Mouse (Mus musculus): Measurements from ENCODE around the gene C1qtnf2. TPM values are rescaled to one million over a fixed set of nuclear protein-coding genes. Genes with fewer than 3 reads are reported as not detected.

The C1qtnf2 gene
- polyA plus RNA-seq, 1 experiment: not detected

GRCm38 (mm10) chr11:43433254-43434023 is 40.6 kb upstream of the C1qtnf2 start, which contains the start of gene Slu7:
TSS of gene Slu7 (plus strand) at chr11:43433744.
- Histone ChIP-seq H3K27me3 (ENCODE audit: control insufficient read depth, insufficient read depth, low read length, poor library complexity, severe bottlenecking) (no peaks in the 10 kb centered on the region), H3K4me3 (ENCODE audit: low read depth, low read length) (peak within 1 kb of the TSS; percentile 90), H3K36me3 (ENCODE audit: control insufficient read depth, insufficient read depth, low read length, poor library complexity, severe bottlenecking) (peaks cover 10% of the 10 kb centered on the region), H3K27ac (ENCODE audit: insufficient read depth, low read length) (no peak within 1 kb of the TSS), H3K9me3 (replicated peaks; ENCODE audit: control insufficient read depth, insufficient read depth, low read length, poor library complexity, severe bottlenecking) (no peaks in the 10 kb centered on the region), H3K9ac (ENCODE audit: low read depth, poor library complexity, severe bottlenecking) (peak within 1 kb of the TSS; percentile 81), H3K4me1 (ENCODE audit: control insufficient read depth, insufficient read depth, low read length) (no peaks in the 10 kb centered on the region)
- TF ChIP-seq CTCF (IDR thresholded peaks at IDR 0.05; ENCODE audit: low read depth, low read length) (no peak), POLR2A (IDR thresholded peaks at IDR 0.05; ENCODE audit: insufficient read depth, low read length) (no peak), EP300 (IDR thresholded peaks at IDR 0.05; ENCODE audit: insufficient read depth, low read depth, low read length) (no peak)

- no peaks in the 10 kb centered on the region for H3K4me1 ChIP-seq (ENCODE audit: control insufficient read depth, insufficient read depth, low read length)
- H3K36me3 ChIP-seq (ENCODE audit: control insufficient read depth, insufficient read depth, low read length, poor library complexity, severe bottlenecking): peaks cover 15% of the 10 kb centered on the region
- no peaks in the 10 kb centered on the region for H3K9me3 ChIP-seq (replicated peaks; ENCODE audit: control insufficient read depth, insufficient read depth, low read length, poor library complexity, severe bottlenecking)
- peak overlapping the region; percentile 90 for H3K4me3 ChIP-seq (ENCODE audit: low read depth, low read length)
- H3K27me3 ChIP-seq (ENCODE audit: control insufficient read depth, insufficient read depth, low read length, poor library complexity, severe bottlenecking): no peaks in the 10 kb centered on the region
- H3K9ac ChIP-seq (ENCODE audit: low read depth, poor library complexity, severe bottlenecking): peak overlapping the region; percentile 81
- no peak for TF ChIP-seq POLR2A (IDR thresholded peaks at IDR 0.05; ENCODE audit: insufficient read depth, low read length)
- TF ChIP-seq EP300 (IDR thresholded peaks at IDR 0.05; ENCODE audit: insufficient read depth, low read depth, low read length): no peak
- TF ChIP-seq CTCF (IDR thresholded peaks at IDR 0.05; ENCODE audit: low read depth, low read length): no peak
- H3K27ac ChIP-seq (ENCODE audit: insufficient read depth, low read length): no peak overlapping the region
Observed at GRCm38 (mm10) chr11:43434024-43434407, 40.1 kb upstream of the C1qtnf2 start.

- H3K9ac ChIP-seq (ENCODE audit: low read depth, poor library complexity, severe bottlenecking): no peak overlapping the region
Observed at GRCm38 (mm10) chr11:43441121-43441520, 33.0 kb upstream of the C1qtnf2 start.

GRCm38 (mm10) chr11:43443183-43443582 is 30.9 kb upstream of the C1qtnf2 start:
- Histone ChIP-seq H3K9ac (ENCODE audit: low read depth, poor library complexity, severe bottlenecking) (no peak overlapping the region), H3K4me3 (ENCODE audit: low read depth, low read length) (no peak overlapping the region), H3K9me3 (replicated peaks; ENCODE audit: control insufficient read depth, insufficient read depth, low read length, poor library complexity, severe bottlenecking) (no peaks in the 10 kb centered on the region), H3K4me1 (ENCODE audit: control insufficient read depth, insufficient read depth, low read length) (no peaks in the 10 kb centered on the region), H3K36me3 (ENCODE audit: control insufficient read depth, insufficient read depth, low read length, poor library complexity, severe bottlenecking) (peaks cover 71% of the 10 kb centered on the region), H3K27ac (ENCODE audit: insufficient read depth, low read length) (no peak overlapping the region), H3K27me3 (ENCODE audit: control insufficient read depth, insufficient read depth, low read length, poor library complexity, severe bottlenecking) (no peaks in the 10 kb centered on the region)
- TF ChIP-seq EP300 (IDR thresholded peaks at IDR 0.05; ENCODE audit: insufficient read depth, low read depth, low read length) (no peak), CTCF (IDR thresholded peaks at IDR 0.05; ENCODE audit: low read depth, low read length) (no peak), POLR2A (IDR thresholded peaks at IDR 0.05; ENCODE audit: insufficient read depth, low read length) (no peak)

More at GRCm38 (mm10) chr11:43441121-43441520, 33.0 kb upstream of the C1qtnf2 start:
- Histone ChIP-seq H3K4me3 (ENCODE audit: low read depth, low read length) (no peak overlapping the region), H3K9me3 (replicated peaks; ENCODE audit: control insufficient read depth, insufficient read depth, low read length, poor library complexity, severe bottlenecking) (no peaks in the 10 kb centered on the region), H3K36me3 (ENCODE audit: control insufficient read depth, insufficient read depth, low read length, poor library complexity, severe bottlenecking) (peaks cover 76% of the 10 kb centered on the region), H3K27ac (ENCODE audit: insufficient read depth, low read length) (no peak overlapping the region), H3K27me3 (ENCODE audit: control insufficient read depth, insufficient read depth, low read length, poor library complexity, severe bottlenecking) (no peaks in the 10 kb centered on the region), H3K4me1 (ENCODE audit: control insufficient read depth, insufficient read depth, low read length) (no peaks in the 10 kb centered on the region)
- TF ChIP-seq POLR2A (IDR thresholded peaks at IDR 0.05; ENCODE audit: insufficient read depth, low read length): no peak
- no peak for TF ChIP-seq EP300 (IDR thresholded peaks at IDR 0.05; ENCODE audit: insufficient read depth, low read depth, low read length)
- no peak for TF ChIP-seq CTCF (IDR thresholded peaks at IDR 0.05; ENCODE audit: low read depth, low read length)

GRCm38 (mm10) chr11:43449916-43450315 is 24.2 kb upstream of the C1qtnf2 start:
- Histone ChIP-seq H3K36me3 (ENCODE audit: control insufficient read depth, insufficient read depth, low read length, poor library complexity, severe bottlenecking) (peaks cover 15% of the 10 kb centered on the region), H3K4me1 (ENCODE audit: control insufficient read depth, insufficient read depth, low read length) (no peaks in the 10 kb centered on the region)
- TF ChIP-seq POLR2A (IDR thresholded peaks at IDR 0.05; ENCODE audit: insufficient read depth, low read length): no peak
- no peak for TF ChIP-seq CTCF (IDR thresholded peaks at IDR 0.05; ENCODE audit: low read depth, low read length)
- TF ChIP-seq EP300 (IDR thresholded peaks at IDR 0.05; ENCODE audit: insufficient read depth, low read depth, low read length): no peak

GRCm38 (mm10) chr11:43451322-43451721 is 22.8 kb upstream of the C1qtnf2 start:
- Histone ChIP-seq H3K9me3 (replicated peaks; ENCODE audit: control insufficient read depth, insufficient read depth, low read length, poor library complexity, severe bottlenecking) (no peaks in the 10 kb centered on the region), H3K27me3 (ENCODE audit: control insufficient read depth, insufficient read depth, low read length, poor library complexity, severe bottlenecking) (no peaks in the 10 kb centered on the region), H3K4me1 (ENCODE audit: control insufficient read depth, insufficient read depth, low read length) (no peaks in the 10 kb centered on the region), H3K4me3 (ENCODE audit: low read depth, low read length) (no peak overlapping the region), H3K9ac (ENCODE audit: low read depth, poor library complexity, severe bottlenecking) (no peak overlapping the region), H3K36me3 (ENCODE audit: control insufficient read depth, insufficient read depth, low read length, poor library complexity, severe bottlenecking) (peaks cover 2% of the 10 kb centered on the region), H3K27ac (ENCODE audit: insufficient read depth, low read length) (no peak overlapping the region)
- no peak for TF ChIP-seq EP300 (IDR thresholded peaks at IDR 0.05; ENCODE audit: insufficient read depth, low read depth, low read length)
- no peak for TF ChIP-seq CTCF (IDR thresholded peaks at IDR 0.05; ENCODE audit: low read depth, low read length)
- no peak for TF ChIP-seq POLR2A (IDR thresholded peaks at IDR 0.05; ENCODE audit: insufficient read depth, low read length)

More at GRCm38 (mm10) chr11:43449916-43450315, 24.2 kb upstream of the C1qtnf2 start:
- Histone ChIP-seq H3K9ac (ENCODE audit: low read depth, poor library complexity, severe bottlenecking) (no peak overlapping the region), H3K27me3 (ENCODE audit: control insufficient read depth, insufficient read depth, low read length, poor library complexity, severe bottlenecking) (no peaks in the 10 kb centered on the region), H3K4me3 (ENCODE audit: low read depth, low read length) (no peak overlapping the region), H3K27ac (ENCODE audit: insufficient read depth, low read length) (no peak overlapping the region), H3K9me3 (replicated peaks; ENCODE audit: control insufficient read depth, insufficient read depth, low read length, poor library complexity, severe bottlenecking) (no peaks in the 10 kb centered on the region)

Data from ES-Bruce4 (cell line).